Mouse (Mus musculus) stomach, postnatal 0 days (tissue): ENCODE data around the gene Bmpr2. TPM values are rescaled to one million over a fixed set of nuclear protein-coding genes. Genes with fewer than 3 reads are reported as not detected.

Experiments
- ATAC-seq: fragments of 200-750 bp; cut with Nextera tagmentation; 2 replicates; pipeline ENCODE4 v1.8.0; 2017; ENCODE audit not compliant: low FRiP score, low TSS enrichment
- DNase-seq: peaks from one replicate; pipeline ENCODE4 v3.0.0-alpha.2; 2016; ENCODE audit warnings: low spot score
- H3K27ac ChIP-seq: fragments of 300-500 bp; sonication (generic); replicated peaks from 2 replicates; pipeline ENCODE4 v1.5.1; 2014; ENCODE audit warnings: mild to moderate bottlenecking, control low read depth
- H3K27me3 ChIP-seq: fragments of 300-500 bp; sonication (generic); 2 replicates; pipeline ENCODE4 v1.6.1; 2014; ENCODE audit warnings: low read length; ENCODE audit not compliant: control insufficient read depth, insufficient read depth
- H3K36me3 ChIP-seq: fragments of 300-500 bp; sonication (generic); 2 replicates; pipeline ENCODE4 v1.6.1; 2014; ENCODE audit warnings: low read length, mixed read lengths; ENCODE audit not compliant: control insufficient read depth, insufficient read depth
- H3K4me1 ChIP-seq: fragments of 300-500 bp; sonication (generic); replicated peaks from 2 replicates; pipeline ENCODE4 v1.6.1; 2014; ENCODE audit warnings: antibody characterized with exemption; ENCODE audit not compliant: control insufficient read depth, insufficient read depth
- H3K4me2 ChIP-seq: fragments of 300-500 bp; sonication (generic); replicated peaks from 2 replicates; pipeline ENCODE4 v1.6.1; 2014; ENCODE audit warnings: low read depth, mild to moderate bottlenecking, control low read depth, moderate library complexity
- H3K4me3 ChIP-seq: fragments of 300-500 bp; sonication (generic); 2 replicates; pipeline ENCODE4 v1.5.1; 2014; ENCODE audit warnings: low read depth, low read length, control low read depth
- H3K9ac ChIP-seq: fragments of 300-500 bp; sonication (generic); 2 replicates; pipeline ENCODE4 v1.6.1; 2014; ENCODE audit warnings: mild to moderate bottlenecking, low read length, control low read depth, mixed read lengths
- H3K9me3 ChIP-seq: fragments of 300-500 bp; sonication (generic); 2 replicates; pipeline ENCODE4 v1.6.1; 2016; ENCODE audit warnings: low read length; ENCODE audit not compliant: control insufficient read depth
- CTCF ChIP-seq: IDR thresholded peaks from 2 replicates; pipeline ENCODE4 v1.5.1; 2016; ENCODE audit warnings: antibody characterized with exemption, low read depth, mild to moderate bottlenecking, moderate library complexity
- EP300 ChIP-seq: optimal IDR thresholded peaks from 2 replicates; pipeline ENCODE3; 2016; ENCODE audit warnings: antibody characterized with exemption
- WGBS: fragments of 180-500 bp; shearing (Covaris S2); extraction: QIAGEN DNeasy Blood & Tissue Kit; methylation state at CpG from one replicate; pipeline ENCODE4 v1.1.7; 2014; 5-methylcytosine and 5-hydroxymethylcytosine counted together
- polyA plus RNA-seq: library from polyadenylated mRNA; unstranded; fragments of >200 nt; fragmentation: Nextera tagmentation; extraction: Ambion mirVana; gene quantifications from 2 replicates; pipeline ENCODE4 v1.2.1, GENCODE M21; 2015

The Bmpr2 gene
- polyA plus RNA-seq, 1 experiment from 2014 or later: 5.2 TPM

DNA sequence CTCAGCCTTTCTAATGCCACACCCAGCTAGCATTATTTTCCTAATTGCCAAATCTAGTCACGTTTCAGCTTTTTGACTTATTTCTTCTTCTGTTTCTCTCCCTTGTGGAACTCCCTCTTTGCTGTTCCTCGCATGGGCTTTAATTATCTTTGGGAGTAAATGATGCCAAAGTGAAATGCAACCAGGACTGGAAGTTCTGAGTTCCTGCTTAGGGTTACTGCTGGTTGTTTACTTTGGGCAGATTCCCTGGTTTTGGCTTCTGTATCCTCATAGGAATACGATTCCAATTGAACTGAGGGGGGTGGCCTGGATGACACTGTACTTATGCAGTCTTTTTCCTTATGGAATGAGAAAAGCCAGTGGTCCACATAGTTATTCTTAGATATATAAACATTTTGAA lies 8.7 kb downstream of the Bmpr2 start:
- 30% methylated on average over 3 of the region's 3 CpGs for WGBS

DNA sequence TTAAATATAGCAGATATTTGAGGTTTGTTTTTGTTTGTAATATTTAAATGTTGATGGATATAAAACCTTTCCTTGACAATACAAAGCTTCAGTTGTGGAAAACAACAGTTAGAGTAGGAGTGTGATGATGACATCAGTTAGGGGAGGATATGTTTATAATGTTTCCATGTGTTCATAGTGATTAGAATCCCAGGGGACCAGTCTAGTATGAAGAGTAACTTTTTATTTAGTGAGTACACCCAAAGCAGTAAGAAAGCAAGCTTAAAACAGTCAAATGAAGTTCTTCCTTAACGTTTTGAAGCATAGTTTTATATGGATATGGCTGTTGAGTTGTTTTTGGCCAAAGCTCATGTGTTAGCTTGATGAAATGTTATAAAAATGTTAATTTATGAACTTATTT lies 17.9 kb downstream of the Bmpr2 start:
- Histone ChIP-seq H3K4me1 (no peaks in the 10 kb centered on the region), H3K27me3 (no peaks in the 10 kb centered on the region), H3K36me3 (no peaks in the 10 kb centered on the region), H3K27ac (no peak overlapping the region), H3K4me3 (no peak overlapping the region), H3K9ac (no peak overlapping the region), H3K9me3 (no peaks in the 10 kb centered on the region), H3K4me2 (no peak overlapping the region)
- DNase-seq (no peak), ATAC-seq (no peak)
- no peak for TF ChIP-seq EP300
- no peak for TF ChIP-seq CTCF
- WGBS: 79% methylated on average over 1 of the region's 1 CpGs

More for the DNA sequence above, 8.7 kb downstream of the Bmpr2 start:
- Histone ChIP-seq H3K9me3 (no peaks in the 10 kb centered on the region), H3K27me3 (no peaks in the 10 kb centered on the region), H3K36me3 (no peaks in the 10 kb centered on the region), H3K4me1 (no peaks in the 10 kb centered on the region), H3K4me2 (no peak overlapping the region), H3K4me3 (no peak overlapping the region), H3K9ac (no peak overlapping the region), H3K27ac (no peak overlapping the region)
- no peak for DNase-seq
- TF ChIP-seq EP300 (no peak), CTCF (no peak)
- no peak for ATAC-seq

DNA sequence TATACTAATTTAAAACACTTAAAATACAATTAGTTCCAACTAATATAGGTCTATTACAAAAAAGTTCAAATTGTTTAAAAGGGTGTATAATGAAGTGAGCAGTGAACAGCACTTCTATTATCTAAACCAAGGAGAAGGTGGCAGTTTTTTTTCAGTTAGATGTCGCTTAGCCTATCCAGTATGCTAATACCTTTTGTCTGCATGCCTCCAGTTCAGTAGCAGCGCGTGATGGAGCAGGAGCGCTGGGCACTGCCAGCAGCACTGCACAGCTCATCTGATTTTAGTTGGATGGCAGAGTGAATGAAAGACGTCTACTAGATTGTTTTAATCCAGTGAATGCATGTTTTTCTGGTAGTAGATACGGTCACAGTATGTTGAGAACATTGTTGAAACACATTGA lies 25.8 kb downstream of the Bmpr2 start:
- H3K4me1 ChIP-seq: no peaks in the 10 kb centered on the region
- no peaks in the 10 kb centered on the region for H3K27me3 ChIP-seq
- no peaks in the 10 kb centered on the region for H3K36me3 ChIP-seq
- H3K27ac ChIP-seq: no peak overlapping the region
- ATAC-seq: no peak
- no peak overlapping the region for H3K4me3 ChIP-seq
- WGBS: 67% methylated on average over 6 of the region's 6 CpGs
- H3K4me2 ChIP-seq: no peak overlapping the region
- no peak for TF ChIP-seq CTCF
- no peak for TF ChIP-seq EP300
- DNase-seq: no peak
- H3K9ac ChIP-seq: no peak overlapping the region
- no peaks in the 10 kb centered on the region for H3K9me3 ChIP-seq

DNA sequence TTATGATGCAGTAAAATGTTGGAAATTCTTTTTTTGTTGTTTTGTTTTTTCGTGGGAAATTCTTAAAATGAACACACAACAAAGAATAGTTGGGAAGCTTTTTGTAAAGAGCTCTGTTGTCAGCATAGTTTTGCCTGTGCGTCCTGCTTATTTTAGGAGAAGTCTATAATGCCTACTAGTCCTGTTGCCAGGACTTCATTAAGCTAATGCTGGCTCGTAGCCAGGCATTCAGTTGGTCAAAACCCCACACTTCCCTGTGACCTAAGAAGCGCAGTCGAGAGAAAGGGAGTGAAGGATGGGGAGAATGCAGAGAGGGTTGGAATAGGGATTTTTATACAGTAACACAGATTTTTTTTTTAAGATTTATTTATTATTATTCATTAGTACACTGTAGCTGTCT lies 26.5 kb downstream of the Bmpr2 start:
- Histone ChIP-seq H3K4me2 (no peak overlapping the region), H3K27ac (no peak overlapping the region), H3K9ac (no peak overlapping the region), H3K4me3 (no peak overlapping the region), H3K4me1 (no peaks in the 10 kb centered on the region), H3K27me3 (no peaks in the 10 kb centered on the region), H3K36me3 (no peaks in the 10 kb centered on the region), H3K9me3 (no peaks in the 10 kb centered on the region)
- WGBS: 59% methylated on average over 5 of the region's 5 CpGs
- no peak for ATAC-seq
- no peak for DNase-seq
- TF ChIP-seq CTCF (no peak), EP300 (no peak)

DNA sequence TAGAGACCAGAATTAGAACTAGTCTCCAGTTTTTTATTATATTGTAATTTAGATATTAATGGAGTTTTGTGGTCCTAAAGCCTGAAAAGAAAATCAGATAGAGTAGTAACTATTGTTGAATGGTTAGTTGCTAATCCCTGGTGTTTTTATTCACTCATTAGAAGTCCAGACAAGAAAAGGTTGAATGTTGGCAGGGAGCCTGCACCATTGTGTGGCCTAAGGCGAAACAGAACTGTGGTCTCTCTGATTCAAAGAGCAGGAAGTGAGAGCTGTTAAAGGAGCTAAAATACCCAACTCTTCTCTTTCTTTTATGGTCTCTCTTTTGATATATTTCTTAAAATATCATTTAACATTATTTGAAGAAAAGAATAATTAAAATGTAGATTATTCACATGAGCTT lies 32.1 kb downstream of the Bmpr2 start:
- DNase-seq (peak; percentile 28), ATAC-seq (no peak)
- WGBS: 40% methylated on average over 1 of the region's 1 CpGs
- H3K4me2 ChIP-seq: no peak overlapping the region
- H3K4me3 ChIP-seq: no peak overlapping the region
- no peaks in the 10 kb centered on the region for H3K27me3 ChIP-seq
- no peak overlapping the region for H3K9ac ChIP-seq
- no peaks in the 10 kb centered on the region for H3K36me3 ChIP-seq
- no peak overlapping the region for H3K27ac ChIP-seq
- TF ChIP-seq EP300: no peak
- no peak for TF ChIP-seq CTCF
- H3K9me3 ChIP-seq: no peaks in the 10 kb centered on the region
- no peaks in the 10 kb centered on the region for H3K4me1 ChIP-seq

DNA sequence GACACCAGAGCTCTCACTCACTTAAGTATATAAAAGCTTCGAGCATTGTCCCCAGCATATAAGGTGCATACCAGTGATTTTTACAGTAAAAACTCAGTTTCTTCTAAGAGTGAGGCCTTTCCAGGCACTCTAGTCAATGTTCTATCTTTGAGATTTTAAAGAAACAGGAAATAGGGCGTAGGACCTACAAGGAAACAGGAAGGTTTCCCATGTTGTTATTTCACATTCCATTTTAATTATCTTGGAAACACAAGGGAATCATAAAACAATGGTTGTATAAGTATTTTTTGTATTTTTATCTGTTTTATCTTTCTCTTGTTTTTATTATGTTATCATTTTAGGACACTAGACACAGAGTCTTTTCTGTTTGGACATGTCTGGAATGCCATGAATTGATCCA lies 34.7 kb downstream of the Bmpr2 start:
- WGBS: 65% methylated on average over 2 of the region's 2 CpGs
- no peak overlapping the region for H3K4me2 ChIP-seq

More for the DNA sequence above, 34.7 kb downstream of the Bmpr2 start:
- Histone ChIP-seq H3K4me1 (no peaks in the 10 kb centered on the region), H3K27me3 (no peaks in the 10 kb centered on the region), H3K36me3 (no peaks in the 10 kb centered on the region), H3K4me3 (no peak overlapping the region), H3K9ac (no peak overlapping the region), H3K9me3 (no peaks in the 10 kb centered on the region), H3K27ac (no peak overlapping the region)
- ATAC-seq (no peak), DNase-seq (no peak)
- TF ChIP-seq CTCF: no peak
- TF ChIP-seq EP300: no peak
